Comparison of ENCODE assay signal across 8 mouse cellular contexts in the genomic region with DNA sequence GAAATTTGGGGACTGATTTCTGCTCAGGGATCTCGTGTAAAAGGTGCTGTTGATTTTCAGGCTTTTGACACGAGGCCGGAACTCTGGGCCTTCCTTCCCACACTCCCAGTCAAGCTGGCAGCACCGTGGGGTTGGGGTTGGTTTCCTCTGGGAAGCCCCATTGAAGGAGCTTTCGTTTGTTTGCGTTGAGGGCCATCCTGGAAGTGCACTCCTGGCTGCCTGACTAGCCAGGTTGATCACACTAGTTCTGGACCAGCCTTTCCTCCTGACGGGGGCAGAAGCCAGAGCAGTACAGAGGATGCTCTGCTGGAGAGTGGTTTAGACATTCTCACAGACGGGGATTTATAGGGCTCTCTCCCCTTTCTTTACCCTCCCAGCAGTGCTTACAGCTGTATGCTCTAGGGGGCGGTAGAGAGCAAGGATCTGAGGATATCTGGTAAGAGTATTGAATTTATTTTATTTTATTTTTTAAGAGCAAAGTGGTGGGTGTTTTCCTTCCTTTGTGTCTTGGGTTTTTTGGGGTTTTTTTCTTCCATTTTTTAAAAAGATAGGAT.
DNase-seq lines count a peak whose midpoint lies in the region; ATAC-seq and TF ChIP-seq lines count a peak whose summit lies in the region.

No protein-coding gene starts in this region.

- no peaks in the 10 kb centered on the region for H3K27me3 ChIP-seq in embryonic facial prominence, embryonic 14.5 days (replicated peaks; ENCODE audit: control insufficient read depth, insufficient read depth, low read length)

- peak overlapping the region; percentile 27 for H3K4me2 ChIP-seq in embryonic facial prominence, embryonic 14.5 days (ENCODE audit: low read depth, low read length)

- no peaks in the 10 kb centered on the region for H3K9me3 ChIP-seq in embryonic facial prominence, embryonic 14.5 days (ENCODE audit: control insufficient read depth, low read length)

- no peak for TF ChIP-seq POLR2A in olfactory bulb, adult 2 months (IDR thresholded peaks at IDR 0.05; ENCODE audit: insufficient read depth, low read depth, low read length)

- ATAC-seq in embryonic facial prominence, embryonic 14.5 days (ENCODE audit: low read depth): peak; percentile 19; the same call in 1 of the 2 replicates
- peak; percentile 80 for ATAC-seq in inflammation-experienced regulatory T-cells, adult 6 months

- peaks cover 6% of the 10 kb centered on the region; the same call in 1 of the 2 replicates for H3K4me1 ChIP-seq in embryonic facial prominence, embryonic 14.5 days (ENCODE audit: control insufficient read depth, insufficient read depth, low read length)
- no peaks in the 10 kb centered on the region for H3K4me1 ChIP-seq in olfactory bulb, adult 2 months (ENCODE audit: control insufficient read depth, insufficient read depth, low read length)

- H3K4me3 ChIP-seq in embryonic facial prominence, embryonic 14.5 days (ENCODE audit: low read depth, low read length): no peak overlapping the region
- H3K4me3 ChIP-seq in olfactory bulb, adult 2 months (ENCODE audit: insufficient read depth, low read depth, low read length): no peak overlapping the region

- H3K27ac ChIP-seq in embryonic facial prominence, embryonic 14.5 days (replicated peaks; ENCODE audit: low read depth, low read length): peak overlapping the region; percentile 59; the same call in 1 of the 2 replicates
- no peak overlapping the region for H3K27ac ChIP-seq in olfactory bulb, adult 2 months (ENCODE audit: insufficient read depth, low read depth, low read length)

- TF ChIP-seq CTCF in olfactory bulb, adult 2 months (IDR thresholded peaks at IDR 0.05; ENCODE audit: insufficient read depth, low read depth, low read length): 0 out of 2 replicates have a peak, but pooled peaks have one; percentile 21

- DNase-seq in right cerebral cortex, adult 18-20 months: peak; percentile 29
- no peak for DNase-seq in right cerebral cortex, postnatal 36 days (ENCODE audit: low spot score in 2 of 2)
- DNase-seq in adrenal gland, adult 2 months: peak; percentile 63
- peak; percentile 61 for DNase-seq in embryonic facial prominence, embryonic 14.5 days (ENCODE audit: low spot score)
- DNase-seq in liver: peak; percentile 56
- peak; percentile 49 for DNase-seq in yolk sac, embryonic 10.5 days (ENCODE audit: low spot score)

- H3K36me3 ChIP-seq in embryonic facial prominence, embryonic 14.5 days (ENCODE audit: control insufficient read depth, insufficient read depth, low read length): no peaks in the 10 kb centered on the region

- no peak overlapping the region for H3K9ac ChIP-seq in embryonic facial prominence, embryonic 14.5 days (ENCODE audit: low read depth, low read length)

- 27% methylated on average over 9 of the region's 9 CpGs for WGBS in embryonic facial prominence, embryonic 14.5 days
- WGBS in olfactory bulb, adult 2 months: 59% methylated on average over 9 of the region's 9 CpGs

Comparison
In these comparisons a context has a peak if more than half of its experiments do, and no peak if none do; other contexts are left out.
1. DNase-seq: peak in right cerebral cortex, adult 18-20 months (single experiment), adrenal gland, adult 2 months (single experiment), embryonic facial prominence, embryonic 14.5 days (single experiment), liver (single experiment) and yolk sac, embryonic 10.5 days (single experiment); none in right cerebral cortex, postnatal 36 days (0 of 2).